Mouse (Mus musculus) myocyte (in vitro differentiated cells): ENCODE results near the gene Gm20388.

Experiments used
- CEBPB ChIP-seq: IDR thresholded peaks from 2 replicates; pipeline ENCODE4 v1.6.1; 2011; ENCODE audit warnings: mild to moderate bottlenecking, moderate library complexity; ENCODE audit not compliant: poor library complexity, insufficient read depth, severe bottlenecking
- E2F4 ChIP-seq: IDR thresholded peaks from one replicate; pipeline ENCODE4 v1.6.1; 2011; ENCODE audit warnings: mild to moderate bottlenecking, control low read depth, moderate library complexity; ENCODE audit not compliant: insufficient read depth
- MAX ChIP-seq: IDR thresholded peaks from one replicate; pipeline ENCODE4 v1.6.1; 2011; ENCODE audit warnings: low read depth, mild to moderate bottlenecking, control low read depth
- MYOD1 ChIP-seq, 3 experiments: IDR thresholded peaks; one replicate each; pipeline ENCODE4 v1.6.1; 2011; ENCODE audit warnings: control low read depth in 2 of 3, low read depth in 2 of 3, mild to moderate bottlenecking in 2 of 3, moderate library complexity in 1 of 3; ENCODE audit not compliant: insufficient read length in 2 of 3, control insufficient read depth in 1 of 3
- MYOG ChIP-seq, 3 experiments: IDR thresholded peaks; one replicate each; pipeline ENCODE4 v1.6.1; 2011; ENCODE audit warnings: control low read depth in 2 of 3, low read depth in 2 of 3, mild to moderate bottlenecking in 2 of 3; ENCODE audit not compliant: insufficient read length in 2 of 3, control insufficient read depth in 1 of 3, insufficient read depth in 1 of 3
- POLR2A ChIP-seq: IDR thresholded peaks from one replicate; pipeline ENCODE4 v1.6.1; 2011; ENCODE audit warnings: low read depth, mild to moderate bottlenecking, control low read depth, moderate library complexity; ENCODE audit not compliant: insufficient read length
- POLR2AphosphoS2 ChIP-seq: IDR thresholded peaks from one replicate; pipeline ENCODE4 v1.6.1; 2011; ENCODE audit warnings: low read depth, control low read depth; ENCODE audit not compliant: insufficient read length
- SRF ChIP-seq: IDR thresholded peaks from one replicate; pipeline ENCODE4 v1.6.1; 2011; ENCODE audit warnings: low read depth; ENCODE audit not compliant: control insufficient read depth, insufficient read length
- TCF12 ChIP-seq: IDR thresholded peaks from one replicate; pipeline ENCODE4 v1.6.1; 2011; ENCODE audit warnings: mild to moderate bottlenecking, control low read depth; ENCODE audit not compliant: poor library complexity, insufficient read depth, severe bottlenecking
- TCF3 ChIP-seq: IDR thresholded peaks from one replicate; pipeline ENCODE4 v1.6.1; 2011; ENCODE audit warnings: low read depth, control low read depth; ENCODE audit not compliant: insufficient read length
- USF1 ChIP-seq: IDR thresholded peaks from one replicate; pipeline ENCODE4 v1.6.1; 2011; ENCODE audit warnings: low read depth, mild to moderate bottlenecking, control low read depth, moderate library complexity

DNA sequence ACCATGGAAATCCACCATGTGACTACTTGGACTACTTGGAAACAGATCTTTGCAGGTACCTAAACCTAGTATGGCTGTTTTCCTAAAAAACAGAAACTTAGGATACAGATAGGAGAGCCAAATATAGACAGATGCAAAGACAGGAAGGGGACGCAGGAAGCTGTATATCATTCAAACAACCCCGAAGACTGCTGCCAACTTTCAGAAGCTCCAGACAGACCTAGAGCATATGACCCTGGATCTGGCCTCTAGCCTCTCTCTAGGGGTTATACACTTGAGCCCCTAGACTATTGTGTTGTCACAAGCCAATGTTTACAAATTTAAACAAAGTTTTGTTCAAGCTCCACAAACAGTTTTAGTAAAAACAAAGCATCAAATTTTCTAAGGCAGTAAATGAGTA is 3050.8 kb downstream of the Gm20388 start:
- no peak for TF ChIP-seq POLR2AphosphoS2
- TF ChIP-seq TCF12 = no peak
- TF ChIP-seq MAX = no peak
- TF ChIP-seq MYOG (IDR thresholded peaks at IDR 0.05; ENCODE audit: control insufficient read depth in 1 of 3, insufficient read depth in 1 of 3, insufficient read length in 2 of 3, low read depth in 2 of 3) = no peak
- TF ChIP-seq POLR2A = no peak
- TF ChIP-seq TCF3 = no peak
- TF ChIP-seq USF1 = no peak
- no peak for TF ChIP-seq MYOD1 (IDR thresholded peaks at IDR 0.05; ENCODE audit: control insufficient read depth in 1 of 3, insufficient read length in 2 of 3, low read depth in 2 of 3)
- TF ChIP-seq CEBPB = no peak
- TF ChIP-seq E2F4 = no peak
- no peak for TF ChIP-seq SRF
